Mouse (Mus musculus) bone marrow macrophage, adult 2 months (primary cell): ENCODE measurements around the gene Tmem243.

Source experiments
- CTCF ChIP-seq: IDR thresholded peaks from 2 replicates; pipeline ENCODE4 v1.5.1; 2012; ENCODE audit warnings: low read depth, mild to moderate bottlenecking, low read length, moderate library complexity
- POLR2A ChIP-seq: IDR thresholded peaks from 2 replicates; pipeline ENCODE4 v1.6.1; 2012; ENCODE audit warnings: mild to moderate bottlenecking, low read depth, low read length, borderline replicate concordance

DNA sequence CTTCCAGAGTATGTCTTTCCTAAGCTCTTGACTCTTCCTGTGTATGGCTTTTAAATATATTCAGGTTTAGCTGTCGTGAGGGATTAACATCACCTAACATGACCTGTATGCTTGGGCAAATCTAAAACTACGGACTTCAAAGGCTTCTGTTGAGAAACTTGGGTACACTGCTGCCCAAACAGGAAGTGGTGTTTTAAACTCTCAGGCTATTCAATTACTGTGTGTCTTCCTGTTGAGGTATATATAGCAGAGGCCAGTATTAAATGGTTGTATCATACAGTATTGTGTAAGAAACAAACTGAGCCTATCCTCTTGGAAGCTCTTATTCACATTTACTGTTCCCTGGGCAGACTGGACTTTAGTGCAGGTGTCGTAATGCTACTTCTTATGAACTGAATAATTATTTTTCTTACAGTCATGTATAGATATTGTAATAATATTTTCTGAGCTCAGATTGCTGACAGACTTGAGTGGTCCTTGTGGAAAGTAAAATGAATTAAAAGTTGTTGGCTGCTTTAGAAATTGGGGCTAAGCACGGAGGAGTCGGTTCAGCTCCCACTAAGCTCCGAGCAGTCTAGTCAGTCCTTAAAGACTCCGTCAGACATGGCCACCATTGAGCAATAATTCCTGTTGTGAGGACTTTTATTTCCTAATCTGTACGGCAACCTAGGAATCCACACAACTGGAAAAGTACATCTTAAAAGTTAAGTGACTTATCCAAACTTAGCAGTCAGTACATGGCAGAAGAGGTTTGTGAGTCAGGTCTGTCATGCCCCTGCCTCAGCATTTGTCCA lies 7.0 kb downstream of the Tmem243 start:
- TF ChIP-seq CTCF, result no peak
- no peak for TF ChIP-seq POLR2A
